Mouse (Mus musculus) embryonic fibroblast, embryonic 13.5 days (primary cell): Measurements from ENCODE around the gene Il1rap.

Experiments
- CTCF ChIP-seq: IDR thresholded peaks from 2 replicates; pipeline ENCODE4 v1.5.1; 2011; ENCODE audit warnings: mild to moderate bottlenecking, control low read depth, low read length, moderate library complexity, borderline replicate concordance; ENCODE audit not compliant: insufficient read depth
- POLR2A ChIP-seq: IDR thresholded peaks from 2 replicates; pipeline ENCODE4 v1.6.1; 2011; ENCODE audit warnings: low read depth, mild to moderate bottlenecking, control low read depth, low read length, moderate library complexity

GRCm38 (mm10) chr16:26612499-26613220 lies 31.2 kb downstream of the Il1rap start:
- no peak for TF ChIP-seq POLR2A
- TF ChIP-seq CTCF, result no peak
